Mouse (Mus musculus) brain, embryonic 14.5 days (tissue): ENCODE measurements around the gene Mctp1.

Experiments
- CTCF ChIP-seq: fragments of 200-500 bp; IDR thresholded peaks from 2 replicates; pipeline ENCODE4 v1.5.1; 2012; ENCODE audit warnings: inconsistent platforms, mild to moderate bottlenecking, moderate library complexity, borderline replicate concordance; ENCODE audit not compliant: insufficient read depth, insufficient read length; ENCODE audit errors: extremely low read depth
- POLR2A ChIP-seq: fragments of 200-500 bp; IDR thresholded peaks from 2 replicates; pipeline ENCODE4 v1.6.1; 2012; ENCODE audit warnings: mild to moderate bottlenecking, inconsistent platforms, borderline replicate concordance; ENCODE audit not compliant: poor library complexity, insufficient read depth, insufficient read length, severe bottlenecking; ENCODE audit errors: extremely low read depth

- TF ChIP-seq POLR2A (no peak), CTCF (no peak)
Observed at GRCm38 (mm10) chr13:76579414-76579813, 195.1 kb downstream of the Mctp1 start.
